ENCODE assay signal across 9 mouse cellular contexts in the genomic region with DNA sequence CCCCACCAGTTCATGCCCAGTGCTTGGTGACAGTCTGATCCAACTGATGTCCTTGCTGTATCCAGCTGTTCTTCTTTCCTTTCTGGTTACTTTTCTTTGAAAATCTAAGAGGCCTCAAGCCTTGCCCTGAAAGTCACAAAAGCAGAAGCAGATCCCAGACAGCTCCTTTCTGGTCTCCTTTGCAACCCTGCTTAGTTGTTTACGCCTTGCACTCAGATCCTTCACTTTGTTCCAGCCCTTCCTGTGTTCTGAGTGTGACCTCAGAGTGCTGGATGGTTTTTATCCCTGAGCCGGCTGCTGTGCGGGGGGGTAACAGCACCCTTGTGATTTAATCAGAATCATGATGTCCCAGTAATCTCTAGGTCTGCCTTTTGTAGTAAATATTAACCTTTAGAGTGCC.
A peak's percentile ranks its signal among the peaks of the same experiment; 100 is the strongest.
DNase-seq lines count a peak whose midpoint lies in the region; ATAC-seq and TF ChIP-seq lines count a peak whose summit lies in the region.
"Had no signal": no experiment of that assay in that cellular context is flagged by ENCODE, and none has a peak within 500 bp of the region (broad histone marks: within the 10 kb centered on the region; RNA-seq: fewer than 3 reads in every experiment).

No protein-coding gene starts in this region.

- H3K36me3 ChIP-seq in forebrain, embryonic 10.5 days (replicated peaks) = no peaks in the 10 kb centered on the region
- H3K36me3 ChIP-seq in forebrain, embryonic 13.5 days (ENCODE audit: poor library complexity, severe bottlenecking) = no peaks in the 10 kb centered on the region
- no peaks in the 10 kb centered on the region for H3K36me3 ChIP-seq in intestine, postnatal 0 days (ENCODE audit: control insufficient read depth, insufficient read depth)
- H3K36me3 ChIP-seq in midbrain, postnatal 0 days (ENCODE audit: insufficient read depth, low read length) = no peaks in the 10 kb centered on the region

- H3K27ac ChIP-seq in forebrain, embryonic 10.5 days = peak overlapping the region; percentile 67
- H3K27ac ChIP-seq in forebrain, embryonic 13.5 days = no peak overlapping the region
- peak overlapping the region; percentile 23; the same call in 1 of the 2 replicates for H3K27ac ChIP-seq in intestine, postnatal 0 days (ENCODE audit: low read depth, low read length)
- H3K27ac ChIP-seq in midbrain, postnatal 0 days (ENCODE audit: low read depth, low read length) = no peak overlapping the region

- peaks cover 72% of the 10 kb centered on the region for H3K4me1 ChIP-seq in forebrain, embryonic 10.5 days
- H3K4me1 ChIP-seq in forebrain, embryonic 13.5 days = peaks cover 30% of the 10 kb centered on the region
- 0 out of 2 replicates have a peak, but pooled peaks cover 2% of the 10 kb centered on the region for H3K4me1 ChIP-seq in intestine, postnatal 0 days (replicated peaks; ENCODE audit: control insufficient read depth, insufficient read depth, low read length)
- 0 out of 2 replicates have a peak, but pooled peaks cover 3% of the 10 kb centered on the region for H3K4me1 ChIP-seq in midbrain, postnatal 0 days (ENCODE audit: insufficient read depth, low read length)

- DNase-seq in forebrain, embryonic 10.5 days (ENCODE audit: extremely low spot score, low spot score) = no peak
- DNase-seq in gastrocnemius, adult 8-10 months (ENCODE audit: low spot score in 2 of 2) = peak; percentile 21 to 22
- peak; percentile 70 for DNase-seq in lung, postnatal 10 days
- no peak for DNase-seq in left cerebral cortex, adult 8-10 months (ENCODE audit: low spot score in 2 of 2)
- no peak for DNase-seq in midbrain, postnatal 0 days (ENCODE audit: low spot score)
- no peak for DNase-seq in layer of hippocampus, postnatal 14 days (ENCODE audit: low spot score in 2 of 2)

- no peak for ATAC-seq in forebrain, embryonic 13.5 days
- ATAC-seq in intestine, postnatal 0 days = no peak
- no peak for ATAC-seq in midbrain, postnatal 0 days (ENCODE audit: low FRiP score)

- TF ChIP-seq CTCF in intestine, postnatal 0 days (IDR thresholded peaks at IDR 0.05; ENCODE audit: low read depth) = no peak
- no peak for TF ChIP-seq CTCF in midbrain, postnatal 0 days (IDR thresholded peaks at IDR 0.05)

- H3K4me3 ChIP-seq in forebrain, embryonic 10.5 days = no peak overlapping the region
- no peak overlapping the region for H3K4me3 ChIP-seq in forebrain, embryonic 13.5 days
- no peak overlapping the region for H3K4me3 ChIP-seq in intestine, postnatal 0 days (ENCODE audit: low read depth, low read length)
- H3K4me3 ChIP-seq in midbrain, postnatal 0 days (ENCODE audit: low read depth, low read length) = no peak overlapping the region
- H3K4me3 ChIP-seq: myocyte had no signal

- H3K4me2 ChIP-seq in forebrain, embryonic 13.5 days = no peak overlapping the region
- no peak overlapping the region for H3K4me2 ChIP-seq in intestine, postnatal 0 days (replicated peaks; ENCODE audit: low read depth)
- H3K4me2 ChIP-seq in midbrain, postnatal 0 days (ENCODE audit: low read depth, low read length, poor library complexity, severe bottlenecking) = no peak overlapping the region

- H3K27me3 ChIP-seq in forebrain, embryonic 10.5 days (ENCODE audit: poor library complexity, severe bottlenecking) = peaks cover 85% of the 10 kb centered on the region
- peaks cover 9% of the 10 kb centered on the region; the same call in 1 of the 2 replicates for H3K27me3 ChIP-seq in forebrain, embryonic 13.5 days
- no peaks in the 10 kb centered on the region for H3K27me3 ChIP-seq in intestine, postnatal 0 days (replicated peaks; ENCODE audit: control insufficient read depth, insufficient read depth, low read length)
- H3K27me3 ChIP-seq in midbrain, postnatal 0 days (ENCODE audit: insufficient read depth, low read length) = no peaks in the 10 kb centered on the region

- no peak overlapping the region for H3K9ac ChIP-seq in forebrain, embryonic 13.5 days
- no peak overlapping the region for H3K9ac ChIP-seq in intestine, postnatal 0 days (ENCODE audit: low read depth, low read length)
- H3K9ac ChIP-seq in midbrain, postnatal 0 days (replicated peaks; ENCODE audit: low read length, poor library complexity, severe bottlenecking) = no peak overlapping the region

- no peaks in the 10 kb centered on the region for H3K9me3 ChIP-seq in forebrain, embryonic 10.5 days
- no peaks in the 10 kb centered on the region for H3K9me3 ChIP-seq in forebrain, embryonic 13.5 days (replicated peaks)
- no peaks in the 10 kb centered on the region for H3K9me3 ChIP-seq in intestine, postnatal 0 days (ENCODE audit: control insufficient read depth)
- H3K9me3 ChIP-seq in midbrain, postnatal 0 days (ENCODE audit: low read length) = no peaks in the 10 kb centered on the region

- 43% methylated on average over 3 of the region's 3 CpGs for WGBS in forebrain, embryonic 10.5 days
- WGBS in forebrain, embryonic 13.5 days = 36% methylated on average over 3 of the region's 3 CpGs
- 41% methylated on average over 3 of the region's 3 CpGs for WGBS in intestine, postnatal 0 days
- 33% methylated on average over 3 of the region's 3 CpGs for WGBS in midbrain, postnatal 0 days

Comparison
In these comparisons a context has a peak if more than half of its experiments do, and no peak if none do; other contexts are left out.
1. H3K27ac ChIP-seq: peak in forebrain, embryonic 10.5 days (single experiment) and intestine, postnatal 0 days (single experiment); none in forebrain, embryonic 13.5 days (single experiment) and midbrain, postnatal 0 days (single experiment).
2. DNase-seq: peak in gastrocnemius, adult 8-10 months (2 of 2) and lung, postnatal 10 days (single experiment); none in forebrain, embryonic 10.5 days (single experiment), left cerebral cortex, adult 8-10 months (0 of 2), midbrain, postnatal 0 days (single experiment) and layer of hippocampus, postnatal 14 days (0 of 2).